Mouse (Mus musculus): ENCODE data around the gene Ddx47.

Gene Ddx47

DNA sequence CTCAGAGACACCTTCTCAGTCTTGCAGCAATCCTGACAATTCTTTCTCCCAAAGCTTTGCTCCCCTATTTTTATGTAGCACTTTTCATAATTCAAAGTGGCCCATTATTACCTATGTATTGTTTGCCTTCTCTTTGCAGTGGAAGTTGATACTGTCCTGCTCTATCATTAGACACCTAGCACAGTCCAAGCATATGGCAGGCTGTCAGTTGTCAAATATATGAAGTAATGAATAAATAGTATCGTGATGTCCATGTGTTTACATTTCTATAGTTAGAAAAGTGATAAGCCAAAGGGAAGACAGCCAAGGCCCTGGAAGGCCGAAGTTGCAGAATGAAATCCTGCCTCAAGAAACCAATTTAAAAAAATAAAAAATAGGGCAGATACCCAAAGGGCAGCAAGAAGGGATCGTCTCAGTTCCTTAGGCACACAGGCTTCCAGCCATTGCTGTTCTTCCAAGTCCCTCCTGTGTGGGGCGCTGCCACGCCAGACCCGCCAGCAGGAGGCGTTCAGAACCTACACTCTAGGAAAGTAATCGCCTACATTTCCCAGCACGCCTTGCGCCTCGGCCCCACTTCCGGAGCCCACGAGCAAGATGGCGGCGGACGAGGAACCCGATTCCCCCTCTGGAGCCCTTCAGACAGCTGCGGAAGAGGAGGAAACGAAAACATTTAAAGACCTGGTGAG, at the start of gene Ddx47:
Gene Ddx47 (plus strand): TSS at position 565 of the 686 bp plus-strand sequence.
- DNase-seq (ENCODE audit: low spot score in 2 of 2), result peak; percentile 88 to 94

DNA sequence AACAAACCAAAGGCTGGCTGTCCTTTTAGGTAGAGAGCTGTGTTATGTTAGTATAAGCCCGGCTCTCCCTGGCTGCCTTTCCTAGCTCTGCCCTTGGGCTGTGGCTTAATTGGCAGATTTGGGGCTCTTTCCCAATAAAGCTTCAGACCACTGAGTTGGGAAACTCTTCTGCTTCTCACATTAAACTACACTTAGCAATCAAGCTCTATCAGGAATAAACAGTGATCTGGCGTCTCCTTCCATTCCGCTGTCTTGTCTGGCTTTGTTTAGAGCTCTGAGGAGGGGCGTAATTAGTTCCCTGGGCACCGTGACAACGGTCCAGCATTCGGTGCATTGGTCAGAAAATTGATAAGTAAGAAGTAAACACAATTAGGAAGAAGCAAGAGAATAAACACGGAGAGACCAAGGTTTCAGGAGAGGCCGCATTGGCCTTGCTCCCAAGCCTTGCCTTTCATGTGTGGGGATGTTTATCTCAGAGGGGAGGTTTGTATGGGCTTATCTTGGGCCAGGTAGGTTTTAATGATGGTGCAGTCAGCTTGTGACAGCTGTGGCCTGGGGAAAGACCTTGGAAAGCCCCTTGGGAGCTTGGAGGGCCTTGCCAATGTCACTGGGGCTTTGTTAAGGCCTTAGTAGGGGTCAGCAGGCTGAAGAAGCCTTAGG, 49.4 kb upstream of the Ddx47 start:
- no peak for DNase-seq (ENCODE audit: low spot score in 2 of 2)

DNA sequence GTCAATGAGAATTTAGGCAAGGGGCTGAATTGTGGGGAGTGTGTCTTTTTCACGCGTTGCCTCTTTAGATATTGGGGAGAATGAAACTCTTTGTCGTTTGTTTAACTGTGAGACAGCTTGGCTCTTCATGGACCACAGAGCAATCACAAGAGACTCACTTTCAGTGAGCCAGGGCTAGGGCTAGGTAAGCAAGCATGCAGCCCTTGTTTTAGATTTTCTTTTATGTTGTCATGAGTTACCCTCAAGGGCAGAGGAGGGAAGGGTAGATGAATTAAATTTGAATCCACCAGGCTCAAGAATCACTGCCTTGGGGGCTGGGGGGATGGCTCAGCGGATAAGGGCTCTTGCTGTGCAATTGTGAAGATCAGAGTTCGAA, 48.9 kb upstream of the Ddx47 start:
- DNase-seq (ENCODE audit: low spot score in 2 of 2), result no peak

DNA sequence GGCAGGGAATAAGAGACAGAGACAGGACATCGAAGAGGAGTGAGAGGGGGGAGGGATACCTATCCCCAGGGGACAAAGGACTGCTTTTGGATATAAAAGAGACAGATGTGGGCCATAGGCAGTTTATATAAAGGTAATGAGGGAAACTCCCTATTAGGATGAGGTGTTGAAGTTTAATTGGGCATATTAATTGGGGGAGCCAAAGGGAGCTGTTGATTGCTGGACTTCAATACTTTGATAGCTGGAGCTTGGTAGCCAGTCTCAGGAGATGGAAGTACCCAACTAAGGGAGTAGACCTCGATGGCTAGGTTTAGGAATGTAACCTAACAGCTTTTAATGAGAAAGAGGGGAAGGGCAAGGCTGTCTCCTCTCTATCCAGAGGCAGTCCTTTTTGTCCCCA, 47.5 kb upstream of the Ddx47 start:
- no peak for DNase-seq (ENCODE audit: low spot score in 2 of 2)

DNA sequence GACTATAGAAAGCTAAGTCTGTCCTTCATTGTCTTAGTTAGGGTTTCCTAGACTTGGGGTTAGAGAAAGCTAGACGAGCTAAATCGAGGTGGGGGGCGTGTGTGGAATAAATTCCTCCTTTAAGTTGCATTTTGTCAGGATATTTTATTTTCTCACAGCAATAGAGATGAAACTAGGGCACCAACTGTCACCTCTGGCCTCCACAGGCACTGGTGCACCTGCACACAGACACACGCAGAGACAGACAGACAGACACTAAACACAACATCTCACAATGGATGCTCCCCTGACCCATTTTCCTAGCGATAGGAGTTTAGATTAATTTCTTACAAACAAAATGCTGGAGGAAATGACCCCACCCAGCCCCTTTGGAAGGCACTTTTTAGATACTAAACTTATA, 44.7 kb upstream of the Ddx47 start:
- no peak for DNase-seq (ENCODE audit: low spot score in 2 of 2)

DNA sequence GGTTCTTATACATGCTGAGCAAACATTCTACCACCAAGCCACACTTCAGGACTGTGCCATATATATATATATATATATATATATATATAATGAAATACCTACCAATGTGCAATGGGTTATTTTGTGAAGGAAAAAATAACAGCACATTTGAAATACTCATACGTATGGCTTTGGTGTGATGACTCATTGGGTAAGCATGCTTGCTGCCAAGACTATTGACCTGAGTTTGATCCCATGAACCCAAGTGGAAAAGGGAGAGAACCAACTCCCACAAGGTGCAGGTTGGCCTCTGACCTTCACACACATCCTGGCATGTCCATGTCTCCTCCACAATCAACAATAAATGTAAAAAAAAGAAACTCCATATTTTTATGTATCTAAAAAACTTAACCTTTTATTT, 43.1 kb upstream of the Ddx47 start:
- no peak for DNase-seq (ENCODE audit: low spot score in 2 of 2)

DNA sequence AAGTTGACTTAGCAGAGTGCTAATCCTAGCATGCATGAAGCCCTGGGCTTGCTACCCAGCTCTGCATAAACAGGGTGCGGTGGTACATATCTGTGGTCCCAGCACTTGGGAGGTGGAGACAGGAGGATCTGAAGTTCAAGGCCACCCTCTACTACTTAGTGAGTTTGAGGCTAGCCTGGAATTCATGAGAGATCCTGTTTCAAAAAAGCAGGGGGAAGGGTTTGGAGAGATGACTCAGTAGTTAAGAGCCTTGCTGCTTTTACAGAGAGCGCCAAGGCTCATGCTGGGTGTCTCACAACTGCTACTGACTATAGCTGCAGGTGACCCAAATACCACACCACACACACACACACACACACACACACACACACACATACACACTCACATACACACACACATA, 41.9 kb upstream of the Ddx47 start:
- DNase-seq (ENCODE audit: low spot score in 2 of 2), result no peak

DNA sequence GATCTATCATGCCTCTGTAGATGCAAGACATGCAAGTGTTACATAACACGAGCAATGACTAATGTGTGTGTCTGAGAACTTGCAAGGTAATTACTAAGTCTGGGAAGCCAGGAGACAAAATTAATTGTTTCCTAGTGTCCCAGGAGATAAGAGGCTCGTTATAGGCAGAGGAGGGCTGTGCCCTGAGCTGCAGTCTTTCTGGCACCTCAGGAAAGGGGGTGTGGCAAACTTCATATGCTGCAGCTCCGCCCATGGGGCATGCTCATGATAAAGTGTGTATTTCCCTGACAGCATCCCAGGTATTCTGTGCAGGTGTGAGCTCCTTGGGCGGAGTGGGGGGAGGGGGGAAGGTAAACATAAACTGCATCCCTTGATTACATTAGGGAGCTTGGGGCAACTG, 39.3 kb upstream of the Ddx47 start:
- no peak for DNase-seq (ENCODE audit: low spot score in 2 of 2)

DNA sequence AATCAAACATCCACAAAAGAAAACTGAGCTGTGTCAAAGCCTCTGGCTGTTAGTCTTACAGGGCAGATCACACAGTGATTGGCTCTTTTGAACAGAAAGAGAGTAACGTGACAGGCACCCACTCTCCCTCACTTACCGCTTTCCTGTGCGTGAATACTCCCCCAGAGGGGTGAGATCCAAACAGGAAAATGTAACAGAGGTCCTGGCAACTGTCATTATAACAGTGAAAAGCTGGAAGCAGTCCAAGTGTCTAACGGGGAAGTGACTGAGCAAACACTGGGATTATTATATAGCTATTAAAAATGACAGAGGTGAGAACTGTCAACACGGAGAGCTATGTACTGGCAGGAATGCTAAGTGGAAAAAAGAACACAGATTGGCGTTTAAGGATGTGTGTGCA, 34.8 kb upstream of the Ddx47 start:
- DNase-seq (ENCODE audit: low spot score in 2 of 2), result peak; percentile 16 to 44

DNA sequence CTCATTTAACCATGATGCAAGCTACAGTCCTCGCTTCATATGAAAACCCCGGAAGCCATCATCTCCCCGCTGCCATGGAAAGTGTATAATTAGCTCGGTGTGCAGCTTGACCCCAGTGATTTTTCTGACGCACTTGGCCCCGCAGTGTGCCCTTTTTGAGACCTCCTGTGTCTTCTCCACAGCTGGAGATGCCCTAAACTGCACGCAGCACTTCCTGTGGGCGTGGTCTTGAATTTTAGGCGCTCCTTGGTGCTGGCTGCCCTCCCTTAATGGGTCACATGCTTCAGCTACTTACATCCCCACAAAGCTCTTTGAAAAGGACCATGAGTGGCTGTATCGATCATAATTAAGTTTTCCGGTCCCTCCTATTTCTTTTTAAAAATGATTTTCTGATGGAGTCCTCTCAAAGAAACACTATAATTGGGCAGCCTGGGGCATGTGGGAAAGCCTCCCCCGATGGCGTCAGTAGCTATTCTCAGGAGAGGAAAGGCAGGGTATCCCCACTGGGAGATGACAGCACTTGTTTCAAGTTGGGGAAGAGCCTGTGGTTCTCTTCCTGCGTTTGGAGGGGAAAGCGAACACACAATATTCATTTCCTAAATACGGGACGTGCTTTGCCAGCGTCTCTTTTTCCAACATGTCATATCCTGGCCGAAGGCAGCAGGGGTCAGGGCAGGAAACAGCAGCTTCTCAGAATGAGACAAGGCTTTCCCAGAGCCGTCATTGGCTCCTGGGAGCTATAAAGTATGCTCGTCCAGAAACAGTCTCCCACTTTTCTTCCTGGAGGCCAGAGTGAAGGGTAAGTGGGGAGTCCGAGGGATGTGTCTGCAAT, 30.0 kb upstream of the Ddx47 start, which contains the start of gene Apold1:
Gene Apold1 (plus strand): TSS at position 488 of the 832 bp plus-strand sequence.
- peak; percentile 82 to 88 for DNase-seq (ENCODE audit: low spot score in 2 of 2)

DNA sequence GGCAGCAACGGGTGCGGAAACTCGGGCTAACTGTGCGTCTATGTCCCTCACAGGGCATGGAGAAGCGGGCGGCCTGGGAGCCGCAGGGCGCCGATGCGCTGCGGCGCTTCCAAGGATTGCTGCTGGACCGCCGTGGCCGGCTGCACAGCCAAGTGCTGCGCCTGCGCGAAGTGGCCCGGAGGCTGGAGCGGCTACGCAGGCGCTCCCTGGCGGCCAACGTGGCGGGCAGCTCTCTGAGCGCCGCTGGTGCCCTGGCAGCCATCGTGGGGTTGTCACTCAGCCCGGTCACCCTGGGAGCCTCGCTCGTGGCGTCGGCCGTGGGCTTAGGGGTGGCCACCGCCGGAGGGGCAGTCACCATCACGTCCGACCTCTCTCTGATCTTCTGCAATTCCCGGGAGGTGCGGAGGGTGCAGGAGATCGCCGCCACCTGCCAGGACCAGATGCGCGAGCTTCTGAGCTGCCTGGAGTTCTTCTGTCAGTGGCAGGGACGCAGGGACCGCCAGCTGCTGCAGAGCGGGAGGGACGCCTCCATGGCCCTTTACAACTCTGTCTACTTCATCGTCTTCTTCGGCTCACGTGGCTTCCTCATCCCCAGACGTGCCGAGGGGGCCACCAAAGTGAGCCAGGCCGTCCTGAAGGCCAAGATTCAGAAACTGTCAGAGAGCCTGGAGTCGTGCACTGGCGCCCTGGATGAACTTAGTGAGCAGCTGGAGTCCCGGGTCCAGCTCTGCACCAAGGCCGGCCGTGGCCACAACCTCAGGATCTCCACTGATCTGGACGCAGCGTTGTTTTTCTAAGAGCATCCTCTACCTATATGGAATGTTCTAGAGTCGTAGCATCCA, 27.7 kb upstream of the Ddx47 start:
- DNase-seq (ENCODE audit: low spot score in 2 of 2), result peak; percentile 88 to 89

DNA sequence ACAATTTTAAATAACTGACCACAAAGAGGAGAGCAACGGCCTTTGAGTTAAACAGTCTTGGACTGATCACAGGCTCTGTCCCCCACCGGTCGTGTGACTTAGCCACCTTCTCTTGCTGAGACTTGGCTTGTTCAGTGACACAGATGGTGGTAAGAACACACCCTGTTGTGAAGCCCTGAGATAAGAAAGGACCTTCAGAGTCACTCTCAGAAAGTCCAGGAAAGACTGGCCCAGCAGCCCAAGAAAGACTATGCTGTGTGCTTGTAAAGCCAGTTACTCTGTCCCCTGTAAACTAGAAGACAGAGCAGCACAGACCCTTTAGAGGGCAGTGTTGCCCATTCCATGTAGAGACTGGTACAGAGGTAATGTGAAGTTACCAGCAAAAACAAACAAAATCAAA, 26.7 kb upstream of the Ddx47 start:
- DNase-seq (ENCODE audit: low spot score in 2 of 2), result no peak

DNA sequence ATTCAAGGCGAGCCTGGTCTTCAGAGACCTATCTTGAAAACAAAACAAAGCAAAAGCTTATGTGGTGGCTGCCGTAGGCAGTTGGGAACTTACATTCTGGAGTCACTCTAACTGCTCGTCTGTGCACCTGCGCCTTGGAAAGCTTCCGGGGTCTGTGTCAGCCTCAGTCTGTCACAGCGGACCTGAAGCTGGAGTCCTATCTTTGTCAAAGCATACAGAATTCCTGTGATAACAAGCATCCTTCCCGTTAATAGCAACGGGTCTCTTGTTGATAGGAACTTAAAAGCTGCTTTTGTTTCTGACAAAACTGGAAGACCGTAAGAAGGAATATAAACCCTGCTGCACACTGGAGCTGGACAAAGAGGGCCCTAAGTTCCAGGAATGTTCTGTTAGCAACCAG, 23.0 kb upstream of the Ddx47 start:
- no peak for DNase-seq (ENCODE audit: low spot score in 2 of 2)

DNA sequence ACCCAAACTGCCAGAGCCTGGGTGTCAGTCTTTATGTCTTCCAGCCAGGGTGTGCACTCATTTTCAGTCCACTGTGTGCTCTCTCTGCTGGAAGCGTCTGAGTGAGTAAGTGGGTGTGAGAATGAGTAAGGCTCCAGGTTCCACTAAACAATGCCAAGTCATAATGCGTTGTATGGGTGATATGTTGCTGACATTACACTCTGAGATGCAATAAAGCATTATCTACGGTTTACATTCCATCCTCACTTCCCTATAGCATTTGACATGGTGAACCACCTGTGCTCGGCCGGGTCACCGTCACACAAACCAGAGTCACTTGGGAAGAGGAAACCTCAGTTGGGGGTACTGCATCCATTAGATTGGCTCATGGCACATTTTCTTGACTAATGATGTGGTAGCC, 20.7 kb upstream of the Ddx47 start:
- no peak for DNase-seq (ENCODE audit: low spot score in 2 of 2)

DNA sequence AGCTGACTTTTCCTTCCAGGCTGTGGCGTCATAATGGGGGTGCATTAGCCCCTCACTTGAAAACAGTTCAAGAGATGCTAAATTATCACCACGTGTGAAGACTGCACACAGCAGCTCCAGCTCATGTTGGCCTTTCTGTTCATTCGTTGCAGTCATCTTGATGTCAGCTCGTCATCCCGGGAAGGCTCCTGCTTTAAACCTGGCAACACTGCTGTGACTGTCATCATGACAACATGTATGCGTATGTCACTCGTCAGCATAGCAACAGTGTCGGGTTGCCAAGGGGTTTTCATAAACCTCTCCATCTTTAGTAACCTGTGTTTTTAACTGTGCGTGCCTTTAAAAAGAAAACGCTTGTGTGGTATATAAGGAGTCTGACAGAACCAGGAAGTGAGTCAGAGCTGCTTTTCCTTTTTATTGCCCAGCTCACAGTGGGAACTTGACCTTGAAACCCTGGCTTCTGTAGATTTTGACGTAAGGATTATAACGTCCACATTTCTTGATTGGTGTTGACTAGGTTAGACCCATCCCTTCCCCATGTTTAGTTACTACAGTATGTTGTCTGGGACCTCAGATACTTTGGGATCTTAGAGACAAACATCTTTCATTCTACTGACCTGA, 17.3 kb upstream of the Ddx47 start:
- DNase-seq (ENCODE audit: low spot score in 2 of 2), result no peak

DNA sequence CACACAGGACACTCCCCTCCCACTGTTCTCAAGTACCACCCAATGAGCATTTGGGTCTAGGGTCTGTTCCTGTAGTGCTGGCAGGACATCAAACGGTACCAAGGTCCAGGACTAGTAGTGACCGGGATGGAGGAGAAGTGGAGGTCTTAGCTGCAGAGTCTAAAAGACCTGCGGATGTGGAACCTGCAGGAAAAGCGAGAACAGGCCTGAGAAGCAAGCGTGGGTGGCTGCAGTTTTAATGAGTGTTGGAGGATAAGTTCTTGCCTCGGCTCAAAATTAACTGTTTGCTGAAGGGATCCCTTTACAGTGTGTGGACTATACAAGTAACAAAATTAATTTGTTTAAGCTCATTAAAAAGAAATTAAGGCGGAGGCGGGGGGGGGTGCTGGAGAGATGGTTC, 16.4 kb upstream of the Ddx47 start:
- DNase-seq (ENCODE audit: low spot score in 2 of 2), result no peak

DNA sequence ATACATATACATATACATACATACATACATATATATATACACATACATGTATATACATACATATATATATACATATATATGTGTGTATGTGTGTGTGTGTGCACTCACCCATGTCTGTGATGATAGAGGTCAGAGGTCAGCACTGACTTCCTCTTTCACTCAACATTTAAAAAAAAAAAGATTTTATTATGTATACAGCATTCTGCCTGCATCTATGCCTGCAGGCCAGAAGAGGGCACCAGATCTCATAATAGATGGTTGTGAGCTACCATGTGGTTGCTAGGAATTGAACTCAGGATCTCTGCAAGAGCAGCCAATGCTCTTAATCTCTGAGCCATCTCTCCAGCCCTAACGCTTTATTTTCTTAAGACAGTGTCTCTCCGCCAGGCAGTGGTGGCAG, 14.5 kb upstream of the Ddx47 start:
- no peak for DNase-seq (ENCODE audit: low spot score in 2 of 2)

DNA sequence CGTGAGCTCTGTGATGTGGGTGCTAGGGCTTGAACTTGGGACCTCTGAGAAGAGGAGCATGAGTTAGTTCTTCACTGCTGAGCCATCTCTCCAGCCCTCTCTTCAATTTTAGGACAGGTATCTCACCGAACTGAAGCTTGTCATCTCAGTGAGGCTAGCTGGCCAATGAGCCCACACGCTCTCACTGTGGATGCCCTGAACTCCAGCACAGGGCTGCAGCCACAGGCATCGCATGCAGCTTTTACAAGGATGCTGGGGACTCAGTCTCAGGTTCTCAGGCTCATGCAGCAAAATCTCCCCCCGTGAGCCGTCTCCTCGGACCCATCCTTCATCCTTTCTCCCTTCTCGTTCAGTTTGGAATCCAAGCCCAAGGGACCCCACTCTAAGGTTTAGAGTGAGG, 13.3 kb upstream of the Ddx47 start:
- DNase-seq (ENCODE audit: low spot score in 2 of 2), result no peak

DNA sequence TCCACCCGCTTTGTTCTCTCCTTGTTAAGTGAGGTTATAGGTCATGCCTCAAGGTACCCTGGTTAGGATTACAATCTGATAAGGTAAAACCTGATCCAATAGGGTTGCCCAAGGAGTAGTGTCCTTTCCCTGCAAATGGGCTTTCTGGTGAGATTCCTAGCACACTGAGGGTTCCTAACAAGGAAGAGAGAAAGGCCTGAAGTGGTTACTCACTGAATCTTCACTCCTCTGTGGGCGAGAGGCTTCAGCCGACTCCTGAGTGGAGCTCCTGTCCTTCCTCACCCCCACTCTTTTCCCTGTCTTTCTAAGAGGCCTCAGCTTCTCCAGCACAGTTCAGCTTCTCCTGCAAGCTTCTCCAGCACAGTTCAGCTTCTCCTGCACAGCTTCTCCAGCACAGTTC, 12.6 kb upstream of the Ddx47 start:
- DNase-seq (ENCODE audit: low spot score in 2 of 2), result no peak

DNA sequence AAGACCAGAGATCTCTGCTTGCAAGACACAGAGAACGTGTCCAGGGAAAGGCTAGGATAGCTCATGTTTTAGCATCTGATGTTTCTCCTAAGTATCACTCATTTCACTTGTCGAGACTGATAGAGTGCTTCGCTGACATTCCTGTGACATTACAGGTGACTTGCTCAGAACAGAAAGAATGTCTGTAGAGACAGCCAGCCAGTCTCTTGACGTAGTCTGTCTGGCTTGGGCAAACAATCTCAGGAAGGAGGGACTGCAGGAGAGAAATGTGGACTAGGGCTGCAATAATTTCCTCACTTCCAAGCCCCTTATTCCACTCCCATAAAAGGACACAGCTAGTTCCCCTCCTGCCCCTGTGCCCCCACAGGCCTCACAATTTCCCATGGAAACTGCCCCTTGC, 11.1 kb upstream of the Ddx47 start:
- no peak for DNase-seq (ENCODE audit: low spot score in 2 of 2)

DNA sequence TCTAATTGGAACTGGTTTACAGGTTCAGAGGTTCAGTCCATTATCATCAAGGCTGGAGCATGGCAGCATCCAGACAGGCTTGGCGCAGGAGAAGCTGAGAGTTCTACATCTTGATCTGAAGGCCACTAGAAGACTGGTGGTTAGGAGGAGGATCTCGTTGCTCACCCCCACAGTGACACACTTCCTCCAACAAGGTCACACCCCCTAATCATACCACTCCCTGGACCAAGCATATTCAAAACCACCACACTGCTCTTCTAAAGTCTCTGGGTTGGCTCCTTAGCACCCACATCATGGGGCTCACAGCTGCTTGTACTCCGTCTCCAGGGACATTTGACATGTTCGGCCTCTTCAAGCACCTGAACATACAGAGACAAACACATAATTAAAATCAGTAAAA, 9.4 kb upstream of the Ddx47 start:
- no peak for DNase-seq (ENCODE audit: low spot score in 2 of 2)

DNA sequence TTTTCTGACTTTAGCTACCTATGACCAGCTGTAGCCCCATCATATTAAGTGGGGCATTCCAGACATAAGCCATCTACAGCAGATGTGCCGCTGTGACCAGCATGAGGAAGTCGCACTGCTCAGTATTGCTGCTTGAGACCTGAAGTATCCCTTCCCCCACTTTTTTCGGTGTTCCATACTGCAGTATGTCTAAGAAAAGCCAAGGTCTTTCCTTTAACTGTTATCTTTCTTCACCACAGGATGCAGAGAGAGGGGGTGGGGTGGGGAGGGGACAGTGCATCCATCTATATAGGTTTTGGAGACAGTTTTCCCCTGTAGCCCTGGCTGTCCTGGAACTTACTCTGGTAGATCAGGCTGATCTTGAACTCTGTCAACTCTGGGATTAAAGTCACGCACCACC, 5.0 kb upstream of the Ddx47 start:
- DNase-seq (ENCODE audit: low spot score in 2 of 2), result no peak
